Mouse (Mus musculus): Measurements from ENCODE around the gene Setmar. TPM values are rescaled to one million over a fixed set of nuclear protein-coding genes. Genes with fewer than 3 reads are reported as not detected.

The Setmar gene
- total RNA-seq, 2 experiments from 2014 or later = 3.3 to 6.1 TPM

- no peak for ATAC-seq (replicated peaks; ENCODE audit: poor library complexity, severe bottlenecking)
These were observed 45.5 kb downstream of the Setmar start for GRCm38 (mm10) chr6:108110336-108110735.

- ATAC-seq (replicated peaks; ENCODE audit: poor library complexity, severe bottlenecking) = no peak
These were observed 46.8 kb downstream of the Setmar start for GRCm38 (mm10) chr6:108111693-108112092.

GRCm38 (mm10) chr6:108114971-108115370 is 50.1 kb downstream of the Setmar start:
- ATAC-seq (replicated peaks; ENCODE audit: poor library complexity, severe bottlenecking) = no peak

GRCm38 (mm10) chr6:108117881-108118280 is 53.0 kb downstream of the Setmar start:
- no peak for ATAC-seq (replicated peaks; ENCODE audit: poor library complexity, severe bottlenecking)

- no peak for ATAC-seq (replicated peaks; ENCODE audit: poor library complexity, severe bottlenecking)
These were observed 60.6 kb downstream of the Setmar start for GRCm38 (mm10) chr6:108125474-108125873.

- no peak for ATAC-seq (replicated peaks; ENCODE audit: poor library complexity, severe bottlenecking)
These were observed 61.8 kb downstream of the Setmar start for GRCm38 (mm10) chr6:108126631-108127030.

Other genes starting within 250 kb of the Setmar start
- 10.1 and 16.8 TPM in 2 replicates for gene Sumf1, start 120.5 kb downstream of the Setmar start, total RNA-seq (2014; fragmentation: Nextera tagmentation)
- gene Sumf1, start 120.5 kb downstream of the Setmar start, total RNA-seq (2017) = 20.5 and 22.7 TPM in 2 replicates
- gene Itpr1, start 148.1 kb downstream of the Setmar start, total RNA-seq (2014; fragmentation: Nextera tagmentation) = 55.2 and 56.4 TPM in 2 replicates
- 85.0 and 94.5 TPM in 2 replicates for gene Itpr1, start 148.1 kb downstream of the Setmar start, total RNA-seq (2017)